Comparison of ENCODE assay signal across 15 mouse cellular contexts in the genomic region with DNA sequence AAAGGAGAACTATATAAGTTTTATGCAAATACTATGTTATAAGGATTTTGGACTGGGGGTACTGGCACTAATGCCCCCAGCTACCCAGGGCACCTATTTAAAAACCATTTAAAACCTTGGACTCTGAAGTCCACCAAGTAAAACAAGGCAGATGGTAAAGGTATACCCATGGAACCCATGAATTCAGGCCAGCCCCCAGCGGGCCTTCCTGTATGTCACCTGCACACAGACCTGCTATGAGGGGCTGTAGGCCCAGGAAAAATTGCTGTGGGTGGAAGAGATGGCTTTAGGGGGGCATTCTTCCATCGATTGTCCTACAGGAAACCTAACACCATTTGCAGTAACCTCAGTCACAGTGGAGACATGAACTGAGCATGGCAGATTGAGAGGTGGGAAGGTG.
"Had no signal": no experiment of that assay in that cellular context is flagged by ENCODE, and none has a peak within 500 bp of the region (broad histone marks: within the 10 kb centered on the region; RNA-seq: fewer than 3 reads in every experiment).

No protein-coding gene starts in this region.

- H3K27ac ChIP-seq: kidney, embryonic 15.5 days; left cerebral cortex, adult 2 months; liver, embryonic 13.5 days; stomach, postnatal 0 days had no signal

- H3K4me3 ChIP-seq: kidney, embryonic 15.5 days; left cerebral cortex, adult 2 months; liver, embryonic 13.5 days had no signal

- DNase-seq: kidney, postnatal 14 days; kidney, postnatal 4 days; layer of hippocampus, adult 9-11 months; layer of hippocampus, postnatal 36 days; liver, embryonic 13.5 days; lung, adult 2 months; lung, postnatal 14 days; lung, postnatal 4 days; midbrain, embryonic 14.5 days; thymus, adult 2 months; thymus, postnatal 14 days; thymus, postnatal 4 days had no signal
